Mouse (Mus musculus): Measurements from ENCODE around the gene Rasd2.

DNA sequence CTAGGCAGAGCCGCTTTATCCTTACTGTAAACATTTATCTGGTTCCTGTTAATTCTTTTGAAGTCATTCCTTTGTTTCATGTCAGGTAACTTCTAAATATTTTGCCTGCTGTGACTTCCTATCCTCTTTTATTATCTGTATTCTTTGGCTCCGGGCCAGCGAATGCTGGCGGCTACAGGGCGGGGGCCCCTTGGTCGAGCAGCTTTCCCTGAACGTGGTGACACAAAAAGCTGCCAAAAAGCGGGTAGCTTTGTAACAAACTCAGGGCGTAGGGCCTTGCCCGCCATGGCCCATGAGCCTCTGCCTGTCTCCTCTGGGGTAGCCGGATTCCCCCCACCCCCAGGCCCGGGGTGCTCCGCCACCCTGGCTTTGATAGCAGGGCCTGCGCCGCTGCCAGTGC, 33.6 kb downstream of the Rasd2 start:
- TF ChIP-seq POLR2A (IDR thresholded peaks at IDR 0.05; ENCODE audit: insufficient read depth, low read depth, low read length) (no peak), CTCF (IDR thresholded peaks at IDR 0.05) (no peak)
